Mouse (Mus musculus) cerebellum, adult 2 months (tissue): ENCODE data around the gene Nkx6-1.
A peak's percentile ranks its signal among the peaks of the same experiment; 100 is the strongest.

Source experiments
- CTCF ChIP-seq: fragments of 200-500 bp; IDR thresholded peaks from 2 replicates; pipeline ENCODE4 v1.5.1; 2011; ENCODE audit warnings: low read depth, mild to moderate bottlenecking, control low read depth, low read length, moderate library complexity, borderline replicate concordance; ENCODE audit not compliant: insufficient read depth
- POLR2A ChIP-seq: fragments of 200-500 bp; IDR thresholded peaks from 2 replicates; pipeline ENCODE4 v1.6.1; 2011; ENCODE audit warnings: low read length, control low read depth, borderline replicate concordance; ENCODE audit not compliant: insufficient read depth

DNA sequence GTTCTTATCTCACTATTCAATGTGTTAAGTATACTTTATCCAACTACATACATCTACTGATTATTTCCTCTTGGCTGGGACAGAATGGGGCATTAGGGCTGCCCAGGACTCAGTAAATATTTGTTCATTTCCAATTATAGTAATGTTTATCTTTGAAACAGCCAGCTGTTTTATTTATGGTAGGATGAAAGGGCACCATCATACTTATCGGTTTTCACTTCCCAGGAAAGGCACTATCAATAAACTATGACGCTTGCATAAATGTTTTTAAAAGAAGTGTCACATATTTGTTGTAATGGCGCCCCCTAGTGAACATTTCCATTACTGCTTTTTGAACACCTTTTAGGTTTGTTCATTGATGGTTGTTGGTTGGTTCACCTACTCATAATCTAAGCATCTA lies 35.8 kb upstream of the Nkx6-1 start:
- TF ChIP-seq POLR2A = no peak
- peak; percentile 48; the same call in 1 of the 2 replicates for TF ChIP-seq CTCF
